Mouse (Mus musculus) cerebellum, adult 2 months (tissue): Measurements from ENCODE around the gene Wipf3.

Experiments used
- CTCF ChIP-seq: fragments of 200-500 bp; IDR thresholded peaks from 2 replicates; pipeline ENCODE4 v1.5.1; 2011; ENCODE audit warnings: low read depth, mild to moderate bottlenecking, control low read depth, low read length, moderate library complexity, borderline replicate concordance; ENCODE audit not compliant: insufficient read depth
- POLR2A ChIP-seq: fragments of 200-500 bp; IDR thresholded peaks from 2 replicates; pipeline ENCODE4 v1.6.1; 2011; ENCODE audit warnings: low read length, control low read depth, borderline replicate concordance; ENCODE audit not compliant: insufficient read depth

- TF ChIP-seq CTCF (no peak), POLR2A (no peak)
These were observed 2.8 kb downstream of the Wipf3 start for GRCm38 (mm10) chr6:54432191-54432590.
